Mouse (Mus musculus) lung, postnatal 0 days (tissue): ENCODE results near the gene Draxin. TPM values are rescaled to one million over a fixed set of nuclear protein-coding genes. Genes with fewer than 3 reads are reported as not detected.

Experiments
- ATAC-seq: fragments of 200-750 bp; cut with Nextera tagmentation; 2 replicates; pipeline ENCODE4 v1.8.0; 2017; ENCODE audit warnings: moderate library complexity
- DNase-seq: peaks from one replicate; pipeline ENCODE4 v3.0.0-alpha.2; 2016; ENCODE audit warnings: low spot score
- H3K27ac ChIP-seq: fragments of 300-500 bp; sonication (generic); 2 replicates; pipeline ENCODE4 v1.5.1; 2014; ENCODE audit warnings: antibody characterized with exemption, mild to moderate bottlenecking, low read length, mixed read lengths
- H3K27me3 ChIP-seq: fragments of 300-500 bp; sonication (generic); replicated peaks from 2 replicates; pipeline ENCODE4 v1.6.1; 2014; ENCODE audit warnings: low read length, mixed read lengths; ENCODE audit not compliant: insufficient read depth
- H3K36me3 ChIP-seq: fragments of 300-500 bp; sonication (generic); 2 replicates; pipeline ENCODE4 v1.6.1; 2014; ENCODE audit warnings: low read length, mixed read lengths; ENCODE audit not compliant: insufficient read depth
- H3K4me1 ChIP-seq: fragments of 300-500 bp; sonication (generic); 2 replicates; pipeline ENCODE4 v1.6.1; 2014; ENCODE audit warnings: antibody characterized with exemption, low read depth, low read length, mixed read lengths; ENCODE audit not compliant: insufficient read depth
- H3K4me2 ChIP-seq: fragments of 300-500 bp; sonication (generic); replicated peaks from 2 replicates; pipeline ENCODE4 v1.6.1; 2014; ENCODE audit warnings: low read depth, mild to moderate bottlenecking, low read length, moderate library complexity, mixed read lengths
- H3K4me3 ChIP-seq: fragments of 300-500 bp; sonication (generic); 2 replicates; pipeline ENCODE4 v1.5.1; 2014; ENCODE audit warnings: low read depth, low read length
- H3K9ac ChIP-seq: fragments of 300-500 bp; sonication (generic); replicated peaks from 2 replicates; pipeline ENCODE4 v1.6.1; 2014; ENCODE audit warnings: low read depth, mild to moderate bottlenecking
- H3K9me3 ChIP-seq: fragments of 300-500 bp; sonication (generic); 2 replicates; pipeline ENCODE4 v1.6.1; 2016; ENCODE audit warnings: low read length, mixed read lengths
- CTCF ChIP-seq: IDR thresholded peaks from 2 replicates; pipeline ENCODE4 v1.5.1; 2016; ENCODE audit warnings: antibody characterized with exemption, mild to moderate bottlenecking
- EP300 ChIP-seq: IDR thresholded peaks from 2 replicates; pipeline ENCODE4 v1.6.1; 2016; ENCODE audit warnings: antibody characterized with exemption, mild to moderate bottlenecking, control low read depth
- WGBS: fragments of 180-500 bp; shearing (Covaris S2); extraction: QIAGEN DNeasy Blood & Tissue Kit; methylation state at CpG from one replicate; pipeline ENCODE4 v1.1.7; 2014; 5-methylcytosine and 5-hydroxymethylcytosine counted together
- polyA plus RNA-seq: library from polyadenylated mRNA; unstranded; fragments of >200 nt; fragmentation: Nextera tagmentation; extraction: Ambion mirVana; gene quantifications from 2 replicates; pipeline ENCODE4 v1.2.1, GENCODE M21; 2015

Gene Draxin
- polyA plus RNA-seq, 1 experiment from 2014 or later: 0.06 TPM

DNA sequence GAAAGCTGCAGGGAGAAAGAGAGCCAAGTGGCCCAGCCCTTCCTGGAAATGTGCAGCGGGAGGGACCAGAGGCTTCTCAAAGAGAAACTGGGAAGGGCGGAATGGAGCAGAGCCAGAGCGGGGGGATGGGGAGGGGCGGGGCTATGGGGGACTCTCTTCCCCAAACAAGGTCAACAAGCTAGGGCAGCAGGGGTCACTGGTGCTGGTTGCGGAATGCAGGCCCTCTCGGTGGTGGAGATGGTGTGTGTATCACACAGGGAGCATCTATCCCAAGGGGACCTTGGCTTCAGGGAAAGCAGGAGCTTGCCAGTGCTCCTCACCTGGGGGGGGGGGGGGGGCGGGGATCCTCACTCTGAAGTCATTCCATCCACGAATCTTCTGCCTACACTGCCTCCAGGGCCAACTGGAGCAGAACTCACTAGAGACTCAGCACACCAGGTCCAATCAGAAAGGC is 46.2 kb downstream of the Draxin start:
- Histone ChIP-seq H3K9me3 (no peaks in the 10 kb centered on the region), H3K4me3 (no peak overlapping the region), H3K9ac (no peak overlapping the region), H3K4me2 (no peak overlapping the region), H3K27ac (no peak overlapping the region), H3K27me3 (no peaks in the 10 kb centered on the region), H3K4me1 (peaks cover 16% of the 10 kb centered on the region), H3K36me3 (peaks cover 5% of the 10 kb centered on the region; the same call in 1 of the 2 replicates)
- TF ChIP-seq EP300 (no peak; the same call in 1 of the 2 replicates), CTCF (no peak)
- ATAC-seq: peak; percentile 22
- 8% methylated on average over 2 of the region's 8 CpGs for WGBS
- DNase-seq: peak; percentile 72

DNA sequence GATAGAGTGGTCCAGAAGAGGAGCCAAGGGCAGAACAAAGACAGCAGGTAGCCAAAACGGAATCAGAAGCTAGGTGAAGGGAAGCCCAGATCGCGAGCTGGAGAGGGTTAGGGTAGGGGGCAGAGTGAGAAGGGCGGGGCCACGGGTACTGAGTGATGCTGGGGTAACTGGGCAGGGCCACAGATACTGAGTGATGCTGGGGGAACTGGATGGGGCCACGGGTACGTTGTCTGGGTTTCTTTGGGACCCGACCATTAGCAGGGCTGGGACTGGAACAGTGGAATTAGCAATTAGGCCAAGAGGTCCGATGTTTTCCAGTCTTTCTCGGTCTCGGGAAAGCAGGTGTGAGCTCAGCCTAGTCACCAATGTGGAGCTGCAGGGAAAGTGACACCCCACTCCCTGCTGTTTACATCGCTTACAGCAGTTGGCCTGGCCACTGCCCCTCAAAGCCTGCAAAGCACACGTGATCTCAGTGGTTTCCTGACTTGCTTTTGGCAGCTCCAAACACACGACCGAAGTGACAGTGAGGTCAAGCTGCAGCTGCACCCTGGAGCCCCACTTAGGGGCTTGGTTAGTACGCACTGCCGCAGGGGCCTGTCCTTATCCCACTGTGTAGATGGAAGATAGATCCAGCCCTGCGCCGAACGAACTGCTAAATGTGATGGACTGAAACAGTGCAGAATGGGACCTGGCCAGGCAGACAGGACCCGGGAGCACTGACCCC is 47.2 kb downstream of the Draxin start:
- Histone ChIP-seq H3K4me1 (peaks cover 16% of the 10 kb centered on the region), H3K27ac (no peak overlapping the region; the same call in 1 of the 2 replicates), H3K4me2 (0 out of 2 replicates have a peak overlapping the region, but pooled peaks have one; percentile 1), H3K27me3 (no peaks in the 10 kb centered on the region), H3K9ac (no peak overlapping the region), H3K9me3 (no peaks in the 10 kb centered on the region), H3K36me3 (peaks cover 5% of the 10 kb centered on the region; the same call in 1 of the 2 replicates), H3K4me3 (no peak overlapping the region)
- DNase-seq (peak; percentile 50), ATAC-seq (no peak)
- WGBS: 52% methylated on average over 20 of the region's 21 CpGs
- TF ChIP-seq EP300 (no peak), CTCF (no peak)

DNA sequence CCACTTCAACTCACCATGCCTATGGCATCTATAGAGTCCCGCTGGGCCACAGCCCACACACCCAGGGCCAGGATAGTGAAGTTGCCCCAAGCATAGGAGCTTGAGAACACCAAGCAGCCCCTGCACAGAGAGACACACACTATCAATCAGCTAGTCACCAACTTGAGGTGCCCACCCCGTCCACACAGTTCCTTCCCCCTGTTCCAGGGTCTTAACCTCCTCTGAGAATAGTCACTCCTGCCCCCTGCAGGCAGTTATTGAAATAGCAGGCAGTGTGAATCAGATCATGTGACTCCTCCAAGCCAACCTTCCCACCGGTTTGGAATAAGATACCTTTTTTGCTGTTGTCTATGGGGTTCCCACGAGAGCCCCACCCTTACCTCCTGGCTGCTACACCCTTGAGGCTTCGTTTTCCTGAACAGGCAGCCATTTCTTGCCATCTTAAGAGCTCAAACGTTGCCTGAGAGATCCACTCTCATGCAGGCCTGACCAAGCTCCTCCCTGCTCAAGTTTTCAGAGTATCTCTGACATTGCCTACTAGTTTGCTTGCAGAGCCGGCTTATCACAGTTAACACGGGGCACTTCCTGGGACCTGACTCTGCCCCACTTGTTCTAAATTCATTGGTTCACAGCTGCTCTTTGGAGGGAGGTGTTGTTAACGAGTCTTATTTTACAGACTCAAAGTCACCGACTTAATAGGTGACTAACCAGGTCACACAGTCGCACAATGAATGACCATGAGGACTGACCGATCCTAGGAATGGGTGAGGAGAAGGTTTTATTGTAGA is 48.0 kb downstream of the Draxin start:
- Histone ChIP-seq H3K9ac (no peak overlapping the region), H3K27me3 (no peaks in the 10 kb centered on the region), H3K36me3 (peaks cover 5% of the 10 kb centered on the region; the same call in 1 of the 2 replicates), H3K4me1 (peaks cover 16% of the 10 kb centered on the region), H3K9me3 (no peaks in the 10 kb centered on the region), H3K4me3 (no peak overlapping the region), H3K27ac (no peak overlapping the region), H3K4me2 (no peak overlapping the region)
- ATAC-seq (no peak), DNase-seq (peak; percentile 42)
- TF ChIP-seq EP300 (no peak), CTCF (peak; percentile 81)
- WGBS: 49% methylated on average over 12 of the region's 12 CpGs

DNA sequence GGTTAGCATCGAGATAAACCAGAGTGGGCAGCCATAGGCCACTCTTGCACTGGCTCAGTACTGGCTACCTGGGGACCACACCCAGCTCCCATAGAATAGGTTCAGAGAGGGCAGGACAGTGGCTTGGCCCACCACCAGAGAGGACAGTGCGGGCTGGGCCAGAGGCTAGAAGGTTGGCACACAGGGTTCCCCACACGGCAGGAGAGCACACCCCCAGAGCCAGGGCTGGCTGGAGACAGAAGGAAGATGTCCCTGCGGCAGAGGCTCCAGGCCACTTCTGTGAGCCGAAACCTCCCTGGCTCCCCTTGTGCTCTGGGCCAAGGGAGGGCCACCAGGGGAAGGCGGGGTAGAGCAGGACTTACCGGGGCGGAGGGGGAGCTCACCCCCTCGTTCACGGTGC is 49.3 kb downstream of the Draxin start:
- no peak for TF ChIP-seq EP300
- no peak for TF ChIP-seq CTCF
- Histone ChIP-seq H3K36me3 (peaks cover 5% of the 10 kb centered on the region; the same call in 1 of the 2 replicates), H3K27ac (no peak overlapping the region), H3K9ac (no peak overlapping the region), H3K4me1 (peaks cover 9% of the 10 kb centered on the region), H3K27me3 (no peaks in the 10 kb centered on the region), H3K4me3 (no peak overlapping the region), H3K9me3 (no peaks in the 10 kb centered on the region), H3K4me2 (no peak overlapping the region)
- 83% methylated on average over 10 of the region's 10 CpGs for WGBS
- ATAC-seq (no peak), DNase-seq (no peak)

DNA sequence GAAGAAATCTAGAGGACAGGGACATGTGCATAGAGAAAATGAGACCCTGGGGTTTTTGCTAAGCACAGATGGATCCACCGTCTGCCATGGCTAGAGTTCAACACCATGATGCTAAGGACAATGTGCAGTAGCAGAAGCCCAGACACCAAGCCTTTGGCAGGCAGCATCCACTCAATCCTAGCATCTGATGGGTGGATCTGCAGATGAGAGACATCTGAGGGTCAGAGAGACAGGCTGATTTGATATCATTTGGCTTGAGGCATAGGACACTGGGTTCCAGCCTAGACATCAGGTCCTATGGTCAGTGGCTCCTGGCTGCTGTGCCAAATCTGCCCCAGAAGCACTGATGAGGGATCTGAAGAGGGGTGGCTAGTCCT is 49.9 kb downstream of the Draxin start:
- 89% methylated on average over 1 of the region's 1 CpGs for WGBS
- ATAC-seq (no peak), DNase-seq (no peak)
- Histone ChIP-seq H3K27ac (no peak overlapping the region), H3K27me3 (no peaks in the 10 kb centered on the region), H3K36me3 (peaks cover 5% of the 10 kb centered on the region; the same call in 1 of the 2 replicates), H3K4me3 (no peak overlapping the region), H3K4me1 (peaks cover 9% of the 10 kb centered on the region), H3K9me3 (no peaks in the 10 kb centered on the region), H3K4me2 (no peak overlapping the region), H3K9ac (no peak overlapping the region)
- TF ChIP-seq CTCF (no peak), EP300 (no peak)

DNA sequence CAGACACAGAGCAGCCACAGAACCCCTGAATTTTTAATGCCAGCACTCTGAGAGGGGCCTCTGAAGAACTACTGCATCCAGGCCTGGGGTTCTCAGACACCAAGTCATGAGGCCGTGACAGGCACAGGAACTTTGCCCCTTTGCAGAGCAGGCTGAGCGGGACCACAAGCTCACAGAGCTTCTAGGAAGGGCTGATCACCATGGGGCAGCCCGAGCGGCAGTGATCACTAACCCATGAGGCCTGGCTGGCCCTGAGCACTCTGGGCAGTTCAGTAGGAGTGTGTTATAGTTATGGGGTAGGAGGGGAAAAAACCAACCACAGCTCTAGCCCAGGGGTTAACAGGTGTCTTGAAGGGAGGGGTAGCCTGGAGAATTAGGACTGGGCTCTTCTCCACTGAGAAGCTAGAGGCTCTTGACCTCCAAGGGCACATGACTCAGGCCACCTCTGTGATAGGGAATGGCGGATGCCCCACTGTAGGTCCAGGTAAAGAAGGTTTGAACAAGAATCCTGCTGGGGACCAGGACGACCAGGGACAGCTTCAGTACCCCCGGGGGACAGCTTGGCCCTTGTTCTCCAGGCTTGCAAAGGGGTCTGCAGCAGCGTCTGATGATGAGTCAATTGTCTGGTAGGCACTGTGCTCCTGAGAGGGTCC is 50.4 kb downstream of the Draxin start:
- Histone ChIP-seq H3K4me2 (no peak overlapping the region), H3K9me3 (no peaks in the 10 kb centered on the region), H3K9ac (no peak overlapping the region), H3K4me3 (no peak overlapping the region), H3K27ac (no peak overlapping the region), H3K36me3 (peaks cover 5% of the 10 kb centered on the region; the same call in 1 of the 2 replicates), H3K27me3 (no peaks in the 10 kb centered on the region), H3K4me1 (peaks cover 9% of the 10 kb centered on the region)
- 92% methylated on average over 8 of the region's 8 CpGs for WGBS
- TF ChIP-seq CTCF (no peak), EP300 (no peak)
- no peak for DNase-seq
- no peak for ATAC-seq
